Mouse (Mus musculus) layer of hippocampus, adult 2 months (tissue): ENCODE measurements around the gene Ms4a4b. TPM values are rescaled to one million over a fixed set of nuclear protein-coding genes. Genes with fewer than 3 reads are reported as not detected.
"Not testable (repeated sequence)": the region's sequence is repeated elsewhere in the genome, so short reads cannot be mapped to it uniquely, and the experiment has no call there.

ENCODE experiments used
- DNase-seq, 2 experiments: peaks; one replicate each; pipeline ENCODE4 v3.0.0; 2022; ENCODE audit warnings: low spot score in 2 of 2
- H3K27ac ChIP-seq: fragments of 200-600 bp; 2 replicates; pipeline ENCODE4 v1.8.1; 2022
- H3K4me3 ChIP-seq: fragments of 200-600 bp; 2 replicates; pipeline ENCODE4 v1.8.1; 2022; ENCODE audit warnings: mild to moderate bottlenecking
- CTCF ChIP-seq: fragments of 200-600 bp; conservative IDR thresholded peaks from 2 replicates; pipeline ENCODE4 v1.8.1; 2022; ENCODE audit warnings: antibody characterized with exemption, mild to moderate bottlenecking, moderate library complexity
- total RNA-seq, 2 experiments: library from RNA; stranded (reverse); gene quantifications; 2 replicates each; pipeline ENCODE4 v1.2.3; 2021

The Ms4a4b gene
- total RNA-seq, 2 experiments from 2014 or later = not detected

DNA sequence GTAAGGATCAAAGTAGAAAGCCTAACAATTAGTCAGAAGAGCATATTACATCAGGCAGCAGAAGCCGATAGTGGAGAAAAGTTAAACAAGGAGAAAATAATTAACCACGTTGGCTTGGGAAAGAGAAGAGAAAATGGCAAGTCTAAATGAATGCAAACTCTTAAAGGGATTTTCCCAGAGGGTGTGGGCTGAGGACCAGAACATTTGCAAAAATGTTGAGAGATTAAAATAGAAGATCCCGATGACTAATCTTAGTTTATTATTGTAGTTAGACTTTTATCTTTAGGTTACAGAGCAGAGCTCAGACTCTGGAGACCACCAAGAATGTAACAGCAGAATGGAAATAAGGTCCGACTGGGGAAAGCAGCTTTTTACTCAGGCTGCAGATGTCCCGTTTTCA lies 23.1 kb downstream of the Ms4a4b start:
- Histone ChIP-seq H3K27ac (no peak overlapping the region), H3K4me3 (no peak overlapping the region)
- no peak for DNase-seq
- no peak for TF ChIP-seq CTCF

DNA sequence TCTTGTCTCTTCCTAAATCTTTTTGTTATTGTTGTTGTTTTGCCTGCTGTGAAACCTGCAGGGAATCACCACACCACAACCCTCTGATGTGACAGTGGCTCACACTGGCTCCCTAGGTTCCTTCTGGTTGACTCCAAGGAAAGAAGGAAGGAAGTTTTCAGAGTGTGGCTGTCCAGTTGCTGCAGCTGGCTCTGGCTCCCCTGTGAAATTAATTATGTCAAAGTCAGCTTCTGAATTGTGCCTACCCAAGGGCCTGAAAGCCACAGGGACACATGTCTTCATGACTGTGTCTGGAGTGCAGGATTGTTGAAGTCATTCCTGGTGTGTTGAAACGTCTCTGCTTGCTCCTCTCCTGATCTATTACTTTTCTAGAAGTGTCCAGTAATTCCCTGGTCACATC lies 25.0 kb downstream of the Ms4a4b start:
- H3K4me3 ChIP-seq, DNase-seq, H3K27ac ChIP-seq: not testable (repeated sequence)

DNA sequence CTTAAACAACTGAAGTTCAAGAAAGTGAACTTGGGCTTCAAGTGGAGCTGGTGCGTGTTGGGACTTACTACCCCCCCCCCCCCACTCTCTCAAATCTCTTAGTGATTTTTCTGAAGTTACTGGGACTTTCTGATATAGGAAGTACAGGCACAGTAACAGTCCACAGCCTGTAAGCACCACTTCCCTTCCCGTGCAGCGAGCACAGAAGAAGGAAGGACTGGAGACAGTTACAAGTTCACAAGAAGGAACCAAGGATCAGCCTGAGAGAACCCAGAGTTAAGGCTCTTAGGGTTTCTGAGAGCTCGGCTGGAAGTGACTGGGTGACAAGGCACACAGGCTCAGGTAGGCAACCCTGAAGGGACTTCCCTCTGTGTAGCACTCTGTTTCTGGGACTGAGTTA lies 25.9 kb downstream of the Ms4a4b start, which contains the start of gene Ms4a6c:
Gene Ms4a6c (plus strand): TSS at position 152 of the 400 bp plus-strand sequence.
- DNase-seq, H3K4me3 ChIP-seq, H3K27ac ChIP-seq: not testable (repeated sequence)

DNA sequence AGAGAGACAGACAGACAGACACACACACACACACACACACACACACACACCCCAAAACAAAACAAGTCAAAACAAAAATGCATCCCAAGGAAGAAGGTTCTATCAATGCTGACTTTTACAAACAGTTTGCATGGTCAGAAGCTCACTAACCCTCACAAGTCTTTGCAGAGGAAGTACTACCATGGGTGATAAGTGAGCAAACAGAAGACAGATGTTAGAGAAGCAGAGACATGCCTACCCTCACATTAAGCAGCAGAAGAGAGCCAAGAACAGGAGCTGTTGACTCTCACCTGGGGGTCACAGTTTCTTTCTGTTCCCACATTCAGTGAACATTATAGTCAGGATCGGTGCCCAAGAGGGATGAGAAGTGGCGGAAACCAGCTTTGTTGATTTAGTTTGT lies 36.4 kb downstream of the Ms4a4b start:
- no peak for TF ChIP-seq CTCF
- Histone ChIP-seq H3K27ac (no peak overlapping the region), H3K4me3 (no peak overlapping the region)
- DNase-seq = no peak

DNA sequence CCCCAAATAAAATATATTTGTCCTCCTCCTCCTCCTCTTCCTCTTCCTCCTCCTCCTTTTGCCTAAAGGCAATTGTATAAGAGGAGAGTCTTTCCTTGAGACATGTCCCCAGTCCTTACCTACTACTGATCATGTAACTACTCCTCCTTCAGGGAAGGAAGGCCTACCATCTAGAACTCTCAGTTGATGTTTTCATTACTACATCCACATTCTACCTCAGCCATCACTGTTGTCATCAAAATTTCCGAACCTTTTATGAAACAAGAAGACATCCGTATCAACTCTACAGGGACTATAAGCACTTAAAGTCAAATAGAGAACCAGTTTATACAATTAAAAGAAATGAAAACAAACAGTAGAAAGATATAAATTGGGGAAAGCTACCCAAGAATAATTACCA lies 39.3 kb downstream of the Ms4a4b start:
- TF ChIP-seq CTCF = no peak
- no peak for DNase-seq
- H3K4me3 ChIP-seq = no peak overlapping the region
- no peak overlapping the region for H3K27ac ChIP-seq

DNA sequence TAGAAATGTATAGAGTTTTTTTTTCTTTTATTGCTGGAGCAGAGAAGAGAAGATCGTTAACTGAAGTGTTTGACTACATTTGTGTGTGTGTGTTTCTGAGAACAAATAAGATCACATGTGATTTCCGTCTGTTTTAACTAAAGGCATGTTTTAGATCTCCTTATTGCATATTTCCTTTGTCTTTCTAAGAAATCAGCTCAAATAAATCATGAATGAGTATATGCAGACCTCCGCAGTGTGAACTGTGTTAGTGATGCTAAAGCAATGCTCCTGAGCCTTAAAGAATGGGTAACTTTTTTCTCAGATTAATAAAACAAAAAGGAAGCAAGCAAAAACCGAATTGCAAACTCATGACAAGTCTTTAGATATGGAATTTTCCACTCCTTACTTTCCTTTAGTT lies 40.6 kb downstream of the Ms4a4b start:
- H3K4me3 ChIP-seq = no peak overlapping the region
- no peak for DNase-seq
- no peak for TF ChIP-seq CTCF
- H3K27ac ChIP-seq = peak overlapping the region; percentile 90; the same call in 1 of the 2 replicates

DNA sequence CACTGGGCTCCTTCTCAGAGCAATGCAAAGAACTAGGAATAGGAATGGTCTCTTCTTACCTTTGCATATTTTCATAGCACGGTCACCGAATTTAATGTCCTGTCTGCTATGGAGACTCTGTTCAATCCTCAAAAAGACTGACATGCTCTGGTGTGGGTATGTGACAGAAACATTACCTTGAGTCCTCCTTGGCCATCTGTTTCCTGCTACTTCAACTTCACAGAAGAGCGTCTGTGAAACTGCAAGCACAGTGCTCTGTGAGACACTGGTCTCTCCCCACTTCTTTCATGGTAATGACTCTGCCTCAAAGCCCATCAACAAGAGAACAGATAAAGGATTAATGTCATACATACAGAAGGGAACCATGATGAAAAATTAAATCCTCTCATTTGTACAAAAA lies 41.0 kb downstream of the Ms4a4b start:
- Histone ChIP-seq H3K27ac (peak overlapping the region; percentile 90), H3K4me3 (no peak overlapping the region)
- DNase-seq = no peak
- TF ChIP-seq CTCF = no peak

DNA sequence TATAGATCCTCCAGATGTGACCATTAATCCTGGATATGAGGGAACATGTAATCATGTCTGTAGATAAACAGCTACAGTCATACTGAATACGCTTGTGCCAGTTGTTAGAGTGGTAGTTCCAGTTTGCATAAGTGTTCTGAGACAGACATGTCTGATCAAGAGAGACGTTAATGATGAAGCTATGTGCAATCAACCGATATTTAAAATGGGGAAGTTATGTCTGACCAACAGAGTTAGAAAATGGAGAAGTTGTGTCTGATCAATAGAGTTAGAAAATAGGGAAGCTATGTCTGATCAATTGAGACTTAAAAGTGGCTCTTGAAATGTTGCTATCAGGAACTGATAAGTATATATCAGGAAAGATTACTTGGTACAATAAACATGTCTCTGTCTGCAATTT lies 41.9 kb downstream of the Ms4a4b start:
- no peak for DNase-seq
- Histone ChIP-seq H3K4me3 (no peak overlapping the region), H3K27ac (peak overlapping the region; percentile 90)
- TF ChIP-seq CTCF = no peak

DNA sequence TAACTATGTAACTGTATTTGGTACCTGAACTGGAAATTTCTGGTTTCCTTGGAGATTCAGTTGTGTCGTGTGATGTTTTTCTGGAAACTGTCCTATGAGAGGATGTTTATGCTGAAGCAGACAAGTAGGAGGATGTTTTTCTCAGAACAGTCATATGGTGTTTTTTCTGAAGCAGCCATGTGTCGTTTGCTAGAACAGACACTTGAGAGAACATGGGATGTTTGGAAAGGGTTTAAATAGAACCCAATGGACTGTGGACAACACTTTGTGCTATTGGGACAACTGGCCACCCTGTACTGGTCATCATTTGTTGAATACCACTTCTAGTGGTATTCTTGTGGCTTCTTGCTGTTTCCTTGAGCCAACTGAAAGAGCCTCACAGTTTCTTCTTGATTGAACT lies 42.4 kb downstream of the Ms4a4b start, which contains the start of gene Gm8369:
Gene Gm8369 (plus strand): TSS at position 193 of the 400 bp plus-strand sequence.
- TF ChIP-seq CTCF = no peak
- Histone ChIP-seq H3K27ac (peak within 1 kb of the TSS; percentile 90), H3K4me3 (no peak within 1 kb of the TSS)
- DNase-seq = peak; percentile 40 to 75

DNA sequence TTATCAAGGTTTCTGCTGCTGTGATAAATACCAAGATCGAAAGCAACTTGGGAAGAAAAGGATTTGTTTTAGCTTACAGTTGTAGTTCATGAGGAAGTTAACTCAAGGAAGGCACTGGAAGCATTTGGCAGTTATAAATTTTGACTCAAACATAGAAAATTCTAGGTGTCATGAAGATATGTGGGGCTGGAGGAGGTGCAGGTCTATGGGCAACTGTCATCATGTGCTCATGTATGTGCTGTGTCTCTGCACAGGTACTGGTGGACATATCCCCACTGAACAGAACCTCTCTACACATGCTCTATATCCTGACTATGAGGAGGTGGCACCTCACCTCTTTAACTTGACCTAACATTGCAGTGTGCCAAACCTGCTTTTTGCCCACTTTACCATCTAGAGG lies 43.2 kb downstream of the Ms4a4b start:
- no peak for DNase-seq
- no peak for TF ChIP-seq CTCF
- H3K4me3 ChIP-seq = no peak overlapping the region
- peak overlapping the region; percentile 89 for H3K27ac ChIP-seq

DNA sequence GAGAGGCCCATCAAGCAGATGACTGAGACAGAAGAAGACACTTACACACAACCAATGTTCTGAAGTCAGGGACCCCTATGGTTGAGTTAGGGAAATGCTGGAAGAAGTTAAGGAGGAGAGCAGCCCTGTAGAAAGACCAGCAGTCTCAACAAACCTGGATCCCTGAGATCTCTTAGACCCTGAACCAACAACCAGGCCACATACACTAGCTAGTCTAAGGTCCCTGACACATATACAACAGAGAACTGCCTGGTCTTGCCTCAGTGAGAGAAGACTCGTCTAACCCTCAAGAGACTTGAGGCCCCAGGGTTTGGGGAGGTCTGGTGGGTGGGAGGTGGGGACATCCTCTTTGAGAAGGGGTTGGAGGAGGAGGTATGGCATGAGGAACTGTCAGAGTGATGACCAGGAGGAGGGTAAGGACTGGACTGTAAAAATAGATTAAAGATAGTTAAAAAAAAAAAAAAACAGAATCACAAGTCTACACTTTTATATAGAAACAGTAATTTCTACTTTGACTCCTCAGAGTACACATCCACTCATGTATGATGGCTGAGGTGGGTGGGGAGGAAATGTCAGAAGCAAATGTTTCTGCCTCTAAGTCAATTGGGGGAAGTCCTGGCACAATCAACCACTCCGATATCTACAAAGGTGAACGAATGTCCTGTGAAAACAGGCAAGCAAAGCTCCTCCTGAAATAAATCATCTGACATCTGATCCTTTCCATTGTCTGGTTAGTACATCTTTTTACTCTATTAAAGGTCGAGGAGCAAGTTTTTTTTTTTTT lies 48.2 kb downstream of the Ms4a4b start:
- Histone ChIP-seq H3K4me3 (no peak overlapping the region), H3K27ac (no peak overlapping the region)
- DNase-seq = no peak
- TF ChIP-seq CTCF = no peak

DNA sequence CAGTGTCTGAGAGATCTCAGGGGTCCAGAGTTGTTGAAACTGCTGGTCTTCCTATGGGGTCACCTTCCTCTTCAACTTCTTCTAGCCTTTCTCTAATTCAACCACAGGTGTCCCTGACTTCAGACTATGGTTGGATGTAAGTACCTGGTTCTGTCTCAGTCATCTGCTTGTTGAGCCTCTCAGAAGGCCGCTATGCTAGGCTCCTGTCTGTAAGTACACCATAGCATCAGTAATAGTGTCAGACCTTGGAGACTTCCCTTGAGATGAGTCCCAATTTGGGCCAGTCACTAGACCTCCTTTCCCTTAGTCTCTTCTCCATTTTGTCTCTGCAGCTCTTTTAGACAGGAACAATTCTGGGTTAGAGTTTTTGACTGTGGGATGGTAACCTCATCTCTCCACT lies 49.3 kb downstream of the Ms4a4b start:
- Histone ChIP-seq H3K4me3 (no peak overlapping the region), H3K27ac (no peak overlapping the region)
- no peak for TF ChIP-seq CTCF
- no peak for DNase-seq

DNA sequence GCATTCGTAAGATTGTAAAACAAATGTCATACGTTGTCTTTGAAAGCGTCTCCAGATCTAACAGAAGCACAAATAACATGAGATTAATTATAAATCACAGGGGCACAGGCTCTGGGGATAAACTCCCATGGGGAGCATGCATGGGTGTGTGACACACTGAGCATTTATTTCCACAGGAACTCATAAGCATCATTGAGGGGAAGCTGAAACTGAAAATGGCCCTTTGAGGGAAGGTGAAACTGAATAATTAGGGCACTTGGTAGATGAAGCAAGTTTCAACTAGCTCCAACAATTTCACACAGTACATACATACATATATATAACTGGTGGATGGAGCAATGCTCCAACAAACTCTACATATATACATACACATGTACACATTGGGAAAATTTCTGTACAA lies 51.2 kb downstream of the Ms4a4b start:
- TF ChIP-seq CTCF = no peak
- H3K27ac ChIP-seq = no peak overlapping the region
- no peak overlapping the region for H3K4me3 ChIP-seq
- DNase-seq = no peak

DNA sequence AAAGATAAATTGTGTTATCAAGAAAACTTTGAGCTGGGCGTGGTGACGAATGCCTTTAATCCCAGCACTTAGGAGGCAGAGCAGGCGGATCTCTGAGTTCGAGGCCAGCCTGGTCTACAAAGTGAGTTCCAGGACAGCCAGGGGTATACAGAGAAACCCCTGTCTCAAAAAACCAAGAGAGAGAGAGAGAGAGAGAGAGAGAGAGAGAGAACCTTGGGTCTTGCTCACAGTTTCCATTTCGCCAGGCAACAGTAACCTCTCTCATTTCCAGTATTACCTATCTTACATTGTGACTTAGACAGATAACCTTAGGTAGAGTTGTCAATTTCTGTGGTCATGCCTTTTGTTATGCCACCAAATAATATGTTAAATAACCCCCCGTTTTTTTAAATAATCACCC lies 53.0 kb downstream of the Ms4a4b start:
- Histone ChIP-seq H3K27ac (no peak overlapping the region), H3K4me3 (no peak overlapping the region)
- no peak for DNase-seq
- TF ChIP-seq CTCF = no peak

DNA sequence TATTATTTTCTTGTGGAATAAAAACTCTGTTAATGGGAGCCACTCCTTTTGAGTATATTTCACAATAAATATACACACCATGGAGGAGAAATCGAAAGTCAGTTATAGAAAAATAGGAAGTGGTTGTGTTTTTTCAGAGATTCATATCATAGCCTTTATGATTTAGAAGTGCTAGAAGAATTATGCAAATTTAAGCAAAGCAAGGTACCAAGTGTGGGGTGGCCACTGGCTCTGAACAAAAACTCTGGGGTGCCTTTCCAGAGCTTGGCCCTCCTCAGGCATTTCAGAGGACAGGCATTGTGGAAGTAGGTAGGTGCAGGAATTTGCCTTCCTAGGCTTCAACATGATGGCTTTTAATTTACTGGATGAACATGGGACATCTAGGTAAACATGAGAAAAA lies 53.9 kb downstream of the Ms4a4b start:
- H3K27ac ChIP-seq, DNase-seq, H3K4me3 ChIP-seq: not testable (repeated sequence)
